Mouse (Mus musculus) common myeloid progenitor, adult 5-6 weeks (primary cell): ENCODE results near the gene Dnaic1. TPM values are rescaled to one million over a fixed set of nuclear protein-coding genes. Genes with fewer than 3 reads are reported as not detected.
"Not testable (repeated sequence)": the region's sequence is repeated elsewhere in the genome, so short reads cannot be mapped to it uniquely, and the experiment has no call there.

Experiments
- ATAC-seq: replicated peaks from 2 replicates; pipeline ENCODE4 v1.8.0; 2016; ENCODE audit warnings: low read depth, mild to moderate bottlenecking, moderate TSS enrichment, inconsistent platforms; ENCODE audit not compliant: poor library complexity, severe bottlenecking
- total RNA-seq: library from RNA; stranded (forward); fragments of 200-1000, 187-1606 nt; gene quantifications from 2 replicates; pipeline ENCODE4 v1.2.3, GENCODE M21; 2017

Gene Dnaic1
- total RNA-seq, 1 experiment from 2014 or later: not detected

DNA sequence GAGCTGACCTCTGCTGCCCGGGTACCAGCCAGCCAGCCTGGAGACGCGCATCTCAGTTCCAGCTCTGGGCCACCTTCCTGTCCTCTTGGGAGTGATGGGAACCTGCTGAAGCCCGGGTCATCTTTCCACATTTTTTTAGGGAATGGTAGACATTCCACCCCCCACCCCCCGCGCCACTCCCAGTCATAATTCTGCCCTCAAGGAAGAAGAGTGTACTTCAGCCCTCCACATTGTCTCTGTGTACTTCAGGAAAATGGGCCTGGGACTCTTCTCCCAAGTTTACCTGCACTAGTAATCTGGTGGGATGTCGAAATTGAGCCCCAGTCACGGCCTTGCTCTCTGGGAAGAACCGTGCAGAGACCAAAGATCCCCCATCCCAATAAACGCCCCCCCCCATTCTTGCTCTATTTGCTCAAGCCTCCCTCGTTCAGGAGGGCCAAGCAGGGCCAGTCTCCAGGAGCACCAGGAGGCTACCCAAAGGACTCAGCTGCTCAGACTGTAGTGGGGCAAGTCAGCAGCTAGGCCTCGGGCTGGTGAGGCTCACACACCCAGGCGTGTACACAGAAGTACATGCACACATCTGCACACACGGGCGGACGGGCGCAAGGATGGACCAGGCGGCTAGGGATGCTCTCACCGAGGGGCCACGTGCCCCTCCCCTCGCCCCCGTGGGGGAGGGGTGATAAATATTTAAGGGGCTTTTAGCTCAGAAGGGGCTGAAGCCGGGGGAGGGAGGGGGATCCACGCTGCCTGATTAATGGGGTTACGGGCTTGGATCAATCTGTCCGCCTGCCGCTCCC, 114.8 kb downstream of the Dnaic1 start:
- ATAC-seq: not testable (repeated sequence)

DNA sequence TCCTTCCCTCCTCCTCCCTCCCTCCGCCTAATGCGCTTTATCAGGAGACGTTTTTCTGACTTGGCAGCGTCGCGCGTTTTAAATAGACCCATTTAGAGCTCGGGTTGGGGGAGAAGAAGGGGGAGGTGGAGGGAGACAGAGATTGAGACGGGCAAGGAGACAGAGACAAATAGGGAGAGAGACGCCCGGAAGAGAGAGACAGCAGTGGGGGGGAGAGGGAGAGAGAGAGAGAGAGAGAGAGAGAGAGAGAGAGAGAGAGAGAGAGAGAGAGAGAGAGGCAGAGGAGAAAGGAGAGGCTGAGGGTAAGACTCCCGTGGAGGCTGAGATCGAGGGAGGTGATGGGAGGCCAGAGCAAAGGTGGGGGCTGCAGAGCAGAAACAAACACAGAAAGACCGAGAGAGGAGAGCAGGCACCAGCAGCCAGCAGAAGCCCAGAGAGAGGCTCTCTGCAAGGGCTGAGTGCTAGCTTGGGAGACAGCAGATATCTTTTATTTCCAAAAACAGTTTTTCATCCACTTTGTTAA, 115.4 kb downstream of the Dnaic1 start:
- not testable (repeated sequence) for ATAC-seq

DNA sequence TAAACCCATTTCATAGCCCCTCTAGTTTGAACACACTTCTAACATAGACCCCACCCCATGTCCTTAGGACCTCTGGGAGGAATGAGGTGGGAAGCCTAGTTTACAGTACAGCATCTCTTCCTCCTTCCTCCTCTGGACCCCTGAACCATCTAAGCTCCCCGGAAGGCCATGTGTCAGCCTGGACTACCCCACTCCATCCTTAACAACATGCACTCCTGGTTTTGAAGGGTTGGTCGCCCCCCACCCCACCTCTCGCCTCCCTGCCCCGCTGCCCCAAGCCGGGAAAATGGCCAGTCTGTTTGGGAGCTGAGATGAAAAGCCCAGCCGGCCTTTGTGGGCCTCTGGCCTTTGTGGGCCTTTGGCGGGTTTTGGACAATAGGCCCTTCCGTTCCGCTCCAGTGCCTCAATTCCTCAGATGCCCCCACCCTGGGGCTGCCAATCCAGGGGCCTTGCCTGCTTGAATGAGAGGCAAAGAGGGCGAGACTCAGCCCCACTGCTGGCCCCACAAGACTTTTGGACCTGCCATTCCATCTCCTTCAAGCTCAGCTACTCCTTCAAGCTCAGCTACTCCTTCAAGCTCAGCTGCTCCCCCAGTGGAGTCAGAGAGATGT, 116.4 kb downstream of the Dnaic1 start:
- not testable (repeated sequence) for ATAC-seq

Other genes starting within 250 kb of the Dnaic1 start
- 28.9 and 44.8 TPM in 2 replicates for gene Ubap1, start 220.8 kb upstream of the Dnaic1 start, total RNA-seq
- gene Kif24, start 104.9 kb upstream of the Dnaic1 start, total RNA-seq: 10.0 and 22.2 TPM in 2 replicates
- gene Nudt2, start 104.6 kb upstream of the Dnaic1 start, total RNA-seq: 21.6 and 32.4 TPM in 2 replicates
- 0.09 TPM in 1 of 2 replicates, not detected in the other for gene AI464131, start 66.7 kb upstream of the Dnaic1 start, total RNA-seq
- gene 1110017D15Rik, start 52.4 kb upstream of the Dnaic1 start, total RNA-seq: 0.58 TPM in 1 of 2 replicates, not detected in the other
- 0.64 and 3.2 TPM in 2 replicates for gene Fam219a, start 237 bp upstream of the Dnaic1 start, total RNA-seq
- gene Enho, start 70.5 kb downstream of the Dnaic1 start, total RNA-seq: not detected in 2 replicates
- not detected in 2 replicates for gene Cntfr, start 127.3 kb downstream of the Dnaic1 start, total RNA-seq
- 104 and 110 TPM in 2 replicates for gene Il11ra1, start 130.2 kb downstream of the Dnaic1 start, total RNA-seq
- gene Rpp25l, start 143.8 kb downstream of the Dnaic1 start, total RNA-seq: 22.8 and 28.2 TPM in 2 replicates
- gene Dctn3, start 153.4 kb downstream of the Dnaic1 start, total RNA-seq: 62.8 and 92.5 TPM in 2 replicates
- not detected in 2 replicates for gene Arid3c, start 161.4 kb downstream of the Dnaic1 start, total RNA-seq
- gene Galt, start 185.5 kb downstream of the Dnaic1 start, total RNA-seq: 18.4 and 26.9 TPM in 2 replicates
- 61.0 and 86.9 TPM in 2 replicates for gene Sigmar1, start 186.4 kb downstream of the Dnaic1 start, total RNA-seq
- 7.3 and 18.8 TPM in 2 replicates for gene Ccl27a, start 204.5 kb downstream of the Dnaic1 start, total RNA-seq